Mouse (Mus musculus) kidney, adult 10 weeks (tissue): ENCODE data around the gene Vmn1r166. TPM values are rescaled to one million over a fixed set of nuclear protein-coding genes. Genes with fewer than 3 reads are reported as not detected.

ENCODE experiments used
- polyA plus RNA-seq: library from polyadenylated mRNA; stranded (reverse); fragments of 350-450 nt; fragmentation: Illumina TruSeq; extraction: RNeasy Lipid Tissue Mini Kit (QIAGEN cat#74804); gene quantifications from one replicate; pipeline ENCODE4 v1.2.3, GENCODE M21; 2014; ENCODE audit warnings: low read depth, low replicate concordance

The Vmn1r166 gene
- not detected for polyA plus RNA-seq

DNA sequence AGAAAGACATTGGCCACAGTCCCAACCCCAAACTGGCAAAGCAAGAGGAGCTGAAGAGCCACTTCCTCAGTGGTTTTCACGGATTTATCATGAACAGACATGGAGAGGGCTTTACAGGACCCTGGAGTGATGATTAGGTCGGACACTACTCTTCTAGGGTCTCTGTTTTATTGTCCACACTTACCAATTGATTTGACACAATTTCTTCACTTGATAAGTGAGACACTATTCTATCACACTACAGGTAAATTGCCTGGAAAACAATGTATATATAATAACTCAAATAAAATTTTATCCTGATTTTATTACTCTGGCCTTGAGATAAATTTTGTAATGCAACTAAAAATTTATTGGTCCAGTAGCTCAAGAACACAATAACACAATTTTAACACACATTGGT lies at the start of gene Vmn1r166:
TSS of gene Vmn1r166 (minus strand) at position 101 of the 400 bp plus-strand sequence.

DNA sequence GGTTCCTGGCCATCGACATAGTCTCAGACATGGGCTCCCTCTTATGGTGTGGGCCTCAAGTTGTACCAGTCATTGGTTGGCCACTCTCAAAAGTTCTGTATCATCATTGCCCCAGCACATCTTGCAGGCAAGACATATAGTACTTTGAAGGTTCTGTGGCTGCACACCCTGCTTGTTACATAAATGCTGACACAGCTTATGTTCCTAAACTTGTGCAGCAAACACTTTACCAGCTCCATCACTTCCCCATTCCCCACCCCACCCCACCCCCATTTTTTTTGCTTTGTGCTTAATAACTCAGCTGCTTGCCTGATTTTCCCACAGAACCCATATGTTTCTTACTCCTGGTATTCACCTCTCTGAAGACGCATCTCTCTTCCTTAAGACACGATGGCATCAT lies 49.4 kb upstream of the Vmn1r166 start, which contains the start of gene Nlrp4e:
TSS of gene Nlrp4e (plus strand) at position 301 of the 400 bp plus-strand sequence.

DNA sequence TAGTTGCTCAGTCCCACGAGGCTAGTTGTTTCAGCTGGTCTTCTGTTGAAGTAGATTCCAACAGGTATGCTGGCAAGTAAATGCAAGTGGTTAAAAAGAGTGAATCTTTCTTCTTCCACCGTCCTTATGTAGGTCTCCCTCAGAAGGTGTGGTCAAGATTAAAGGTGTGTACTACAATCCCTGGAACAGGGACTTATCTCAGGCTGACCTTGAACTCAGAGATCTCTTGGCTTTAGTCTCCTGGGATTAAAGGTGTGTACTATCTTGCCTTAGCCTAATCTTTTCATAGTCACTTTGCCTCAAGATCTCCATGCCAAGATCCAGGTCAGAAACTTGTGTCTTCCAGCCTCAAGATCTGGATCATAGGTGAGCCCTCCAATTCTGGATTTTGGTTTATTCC lies 27.3 kb upstream of the Vmn1r166 start, which contains the start of gene Gm6902:
TSS of gene Gm6902 (minus strand) at position 101 of the 400 bp plus-strand sequence.

DNA sequence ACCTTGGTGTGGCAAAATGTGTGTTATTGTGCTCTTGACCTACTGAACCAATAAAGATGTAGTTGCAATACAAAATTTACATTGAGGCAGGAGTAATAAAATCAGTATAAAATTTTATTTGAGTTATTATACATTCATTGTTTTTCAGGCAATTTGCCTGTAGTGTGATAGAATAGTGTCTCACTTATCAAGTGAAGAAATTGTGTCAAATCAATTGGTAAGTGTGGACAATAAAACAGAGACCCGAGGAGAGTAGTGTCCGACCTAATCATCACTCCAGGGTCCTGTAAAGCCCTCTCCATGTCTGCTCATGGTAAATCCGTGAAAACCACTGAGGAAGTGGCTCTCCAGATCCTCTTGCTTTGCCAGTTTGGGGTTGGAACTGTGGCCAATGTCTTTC lies 34.5 kb downstream of the Vmn1r166 start, which contains the start of gene Vmn1r165:
TSS of gene Vmn1r165 (plus strand) at position 301 of the 400 bp plus-strand sequence.

Other genes starting within 250 kb of the Vmn1r166 start
- not detected for gene Gm4216, start 231.8 kb downstream of the Vmn1r166 start, polyA plus RNA-seq
- not detected for gene Vmn1r163, start 196.1 kb downstream of the Vmn1r166 start, polyA plus RNA-seq
- gene Gm8720, start 184.2 kb downstream of the Vmn1r166 start, polyA plus RNA-seq: not detected
- gene Gm10662, start 107.2 kb downstream of the Vmn1r166 start, polyA plus RNA-seq: not detected
- gene Vmn1r165, start 34.4 kb downstream of the Vmn1r166 start, polyA plus RNA-seq: not detected
- not detected for gene Gm6902, start 27.2 kb upstream of the Vmn1r166 start, polyA plus RNA-seq
- not detected for gene Nlrp4e, start 49.5 kb upstream of the Vmn1r166 start, polyA plus RNA-seq
- not detected for gene Nlrp5, start 134.2 kb upstream of the Vmn1r166 start, polyA plus RNA-seq